Mouse (Mus musculus) CD4-positive, CD25-positive, alpha-beta regulatory T cell, adult 4 months (primary cell): ENCODE measurements around the gene Adcy4. TPM values are rescaled to one million over a fixed set of nuclear protein-coding genes. Genes with fewer than 3 reads are reported as not detected.
A peak's percentile ranks its signal among the peaks of the same experiment; 100 is the strongest.

Experiments
- ATAC-seq: one replicate; pipeline ENCODE4 v1.8.0; 2017
- polyA plus RNA-seq, 2 experiments: library from polyadenylated mRNA; unstranded; fragments of 100-300 nt; shearing (Covaris generic); gene quantifications; one replicate each; pipeline ENCODE4 v1.2.1; 2017

Gene Adcy4
- polyA plus RNA-seq, 2 experiments from 2014 or later = 1.0 TPM; not detected in 1

GRCm38 (mm10) chr14:55757566-55757965 is 26.3 kb downstream of the Adcy4 start:
- no peak for ATAC-seq

GRCm38 (mm10) chr14:55747051-55747847 is 36.6 kb downstream of the Adcy4 start:
- ATAC-seq = no peak

GRCm38 (mm10) chr14:55745861-55746237 is 38.0 kb downstream of the Adcy4 start:
- ATAC-seq = peak; percentile 28

GRCm38 (mm10) chr14:55745180-55745860 is 38.6 kb downstream of the Adcy4 start, which contains the start of the genes Dhrs1 and Nop9:
Gene Dhrs1 (minus strand): TSS chr14:55745690.
Gene Nop9 (plus strand): TSS chr14:55745693.
- ATAC-seq = peak; percentile 74

- peak; percentile 84 for ATAC-seq
Measured at GRCm38 (mm10) chr14:55743711-55744110, 40.2 kb downstream of the Adcy4 start.

GRCm38 (mm10) chr14:55737086-55737687 is 46.7 kb downstream of the Adcy4 start:
- no peak for ATAC-seq

GRCm38 (mm10) chr14:55735758-55736157 is 48.1 kb downstream of the Adcy4 start:
- ATAC-seq = no peak

- no peak for ATAC-seq
Measured at GRCm38 (mm10) chr14:55735334-55735733, 48.6 kb downstream of the Adcy4 start.

GRCm38 (mm10) chr14:55734869-55735268 is 49.0 kb downstream of the Adcy4 start:
- ATAC-seq = no peak

- ATAC-seq = no peak
Measured at GRCm38 (mm10) chr14:55733889-55734288, 50.0 kb downstream of the Adcy4 start.

GRCm38 (mm10) chr14:55730531-55731032 is 53.3 kb downstream of the Adcy4 start:
- no peak for ATAC-seq

- ATAC-seq = no peak
Measured at GRCm38 (mm10) chr14:55730116-55730515, 53.8 kb downstream of the Adcy4 start.

- ATAC-seq = no peak
Measured at GRCm38 (mm10) chr14:55727889-55728685, 55.8 kb downstream of the Adcy4 start.

- ATAC-seq = no peak
Measured at GRCm38 (mm10) chr14:55726261-55726660, 57.6 kb downstream of the Adcy4 start.

- ATAC-seq = peak; percentile 83
Measured at GRCm38 (mm10) chr14:55724411-55724871, 59.5 kb downstream of the Adcy4 start.

- ATAC-seq = no peak
Measured at GRCm38 (mm10) chr14:55723433-55723832, 60.5 kb downstream of the Adcy4 start.

GRCm38 (mm10) chr14:55722438-55722945 is 61.4 kb downstream of the Adcy4 start:
- no peak for ATAC-seq

GRCm38 (mm10) chr14:55721700-55722437 is 62.0 kb downstream of the Adcy4 start, which contains the start of gene Rabggta:
Gene Rabggta (minus strand): TSS chr14:55722263.
- ATAC-seq = peak; percentile 59

- no peak for ATAC-seq
Measured at GRCm38 (mm10) chr14:55721076-55721475, 62.8 kb downstream of the Adcy4 start.

- ATAC-seq = no peak
Measured at GRCm38 (mm10) chr14:55720666-55721065, 63.2 kb downstream of the Adcy4 start.

GRCm38 (mm10) chr14:55719737-55720136 is 64.2 kb downstream of the Adcy4 start:
- no peak for ATAC-seq
